ENCODE assay signal across 21 mouse cellular contexts in the genomic region with DNA sequence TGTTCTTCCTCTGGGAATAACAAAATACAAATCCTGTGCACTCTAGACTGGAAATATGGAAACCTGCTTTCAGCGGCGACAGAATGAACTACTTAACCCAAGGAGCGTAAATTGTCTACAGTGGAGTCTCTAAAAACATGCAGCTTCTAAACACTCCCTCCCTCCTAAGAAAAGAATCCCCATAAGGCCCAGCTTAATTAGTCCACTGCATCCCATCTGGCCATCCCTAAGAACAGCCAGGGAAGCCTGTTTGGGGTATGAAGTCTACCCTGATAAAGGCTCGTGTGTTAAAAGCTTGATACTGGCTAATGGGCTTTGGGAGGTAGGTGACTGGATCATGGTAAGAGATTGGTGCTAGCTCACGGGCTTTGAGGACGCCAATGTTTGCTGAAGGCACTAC. TPM values are rescaled to one million over a fixed set of nuclear protein-coding genes. Genes with fewer than 3 reads are reported as not detected.
DNase-seq lines count a peak whose midpoint lies in the region; ATAC-seq lines count a peak whose summit lies in the region.
"Had no signal": no experiment of that assay in that cellular context is flagged by ENCODE, and none has a peak within 500 bp of the region (broad histone marks: within the 10 kb centered on the region; RNA-seq: fewer than 3 reads in every experiment).

No protein-coding gene starts in this region.

- 83% methylated on average over 6 of the region's 6 CpGs for WGBS in hindbrain, embryonic 11.5 days
- WGBS in hindbrain, embryonic 16.5 days = 35% methylated on average over 6 of the region's 6 CpGs
- WGBS in forebrain, embryonic 10.5 days = 77% methylated on average over 6 of the region's 6 CpGs
- 21% methylated on average over 6 of the region's 6 CpGs for WGBS in forebrain, embryonic 16.5 days
- 36% methylated on average over 6 of the region's 6 CpGs for WGBS in neural tube, embryonic 14.5 days

- no peak overlapping the region for H3K4me3 ChIP-seq in hindbrain, embryonic 11.5 days (ENCODE audit: low read depth, low read length)
- H3K4me3 ChIP-seq in hindbrain, embryonic 16.5 days (ENCODE audit: low read length) = no peak overlapping the region
- no peak overlapping the region for H3K4me3 ChIP-seq in forebrain, embryonic 10.5 days
- H3K4me3 ChIP-seq in forebrain, embryonic 16.5 days (replicated peaks; ENCODE audit: low read length) = no peak overlapping the region
- H3K4me3 ChIP-seq in neural tube, embryonic 14.5 days (ENCODE audit: low read depth, low read length) = no peak overlapping the region
- H3K4me3 ChIP-seq: intestine, embryonic 15.5 days; limb, embryonic 12.5 days; liver, embryonic 12.5 days; megakaryocyte, embryonic 14.5 days had no signal

- H3K36me3 ChIP-seq in hindbrain, embryonic 11.5 days (ENCODE audit: control insufficient read depth, insufficient read depth, low read length) = no peaks in the 10 kb centered on the region
- no peaks in the 10 kb centered on the region for H3K36me3 ChIP-seq in hindbrain, embryonic 16.5 days (ENCODE audit: control insufficient read depth, insufficient read depth, low read length)
- H3K36me3 ChIP-seq in forebrain, embryonic 10.5 days (replicated peaks) = 0 out of 2 replicates have a peak, but pooled peaks cover 2% of the 10 kb centered on the region
- no peaks in the 10 kb centered on the region for H3K36me3 ChIP-seq in forebrain, embryonic 16.5 days (ENCODE audit: control insufficient read depth, insufficient read depth)
- no peaks in the 10 kb centered on the region for H3K36me3 ChIP-seq in neural tube, embryonic 14.5 days (ENCODE audit: control insufficient read depth, insufficient read depth, low read length)
- H3K36me3 ChIP-seq: intestine, embryonic 15.5 days; limb, embryonic 12.5 days; liver, embryonic 12.5 days had no signal

- DNase-seq in hindbrain, embryonic 11.5 days (ENCODE audit: low spot score) = no peak
- no peak for DNase-seq in forebrain, embryonic 10.5 days (ENCODE audit: extremely low spot score, low spot score)
- no peak for DNase-seq in adrenal gland, postnatal 25 days
- DNase-seq in frontal cortex, postnatal 25 days (ENCODE audit: low spot score in 2 of 2) = no peak
- DNase-seq in urinary bladder, adult 18-20 months (ENCODE audit: low spot score in 2 of 2) = no peak
- DNase-seq: adrenal gland, postnatal 36 days; cerebellum, adult 18-20 months; cerebellum, postnatal 36 days; heart, postnatal 4 days; kidney, adult 9 months; kidney, postnatal 4 days; lung, adult 2 months; thymus, postnatal 4 days had no signal

- H3K4me1 ChIP-seq in hindbrain, embryonic 11.5 days (replicated peaks; ENCODE audit: control insufficient read depth, insufficient read depth, low read length) = peaks cover 20% of the 10 kb centered on the region
- peaks cover 29% of the 10 kb centered on the region for H3K4me1 ChIP-seq in hindbrain, embryonic 16.5 days (ENCODE audit: control insufficient read depth, insufficient read depth, low read depth, low read length)
- H3K4me1 ChIP-seq in forebrain, embryonic 10.5 days = peaks cover 98% of the 10 kb centered on the region
- H3K4me1 ChIP-seq in forebrain, embryonic 16.5 days (replicated peaks; ENCODE audit: control insufficient read depth, insufficient read depth, low read length) = peaks cover 90% of the 10 kb centered on the region
- peaks cover 39% of the 10 kb centered on the region for H3K4me1 ChIP-seq in neural tube, embryonic 14.5 days (ENCODE audit: control insufficient read depth, insufficient read depth, low read length)

- peak overlapping the region; percentile 2 for H3K27ac ChIP-seq in hindbrain, embryonic 11.5 days (ENCODE audit: low read depth, low read length)
- H3K27ac ChIP-seq in hindbrain, embryonic 16.5 days (ENCODE audit: low read depth, low read length) = no peak overlapping the region
- H3K27ac ChIP-seq in forebrain, embryonic 10.5 days = peak overlapping the region; percentile 56
- H3K27ac ChIP-seq in forebrain, embryonic 16.5 days (ENCODE audit: low read length) = peak overlapping the region; percentile 92
- 0 out of 2 replicates have a peak overlapping the region, but pooled peaks have one; percentile 7 for H3K27ac ChIP-seq in neural tube, embryonic 14.5 days (ENCODE audit: low read depth, low read length)
- H3K27ac ChIP-seq: intestine, embryonic 15.5 days; limb, embryonic 12.5 days; liver, embryonic 12.5 days had no signal

- no peaks in the 10 kb centered on the region for H3K27me3 ChIP-seq in hindbrain, embryonic 11.5 days (ENCODE audit: control insufficient read depth, insufficient read depth, low read length)
- no peaks in the 10 kb centered on the region for H3K27me3 ChIP-seq in hindbrain, embryonic 16.5 days (replicated peaks; ENCODE audit: control insufficient read depth, insufficient read depth, low read length)
- H3K27me3 ChIP-seq in forebrain, embryonic 10.5 days (ENCODE audit: poor library complexity, severe bottlenecking) = no peaks in the 10 kb centered on the region
- no peaks in the 10 kb centered on the region for H3K27me3 ChIP-seq in forebrain, embryonic 16.5 days (replicated peaks; ENCODE audit: control insufficient read depth, insufficient read depth, low read length)
- no peaks in the 10 kb centered on the region for H3K27me3 ChIP-seq in neural tube, embryonic 14.5 days (ENCODE audit: control insufficient read depth, insufficient read depth, low read length)
- H3K27me3 ChIP-seq: intestine, embryonic 15.5 days; limb, embryonic 12.5 days; liver, embryonic 12.5 days; megakaryocyte, embryonic 14.5 days had no signal

- ATAC-seq in hindbrain, embryonic 11.5 days (ENCODE audit: low FRiP score) = no peak
- no peak for ATAC-seq in hindbrain, embryonic 16.5 days
- ATAC-seq in forebrain, embryonic 16.5 days = no peak
- ATAC-seq in neural tube, embryonic 14.5 days (ENCODE audit: low read depth) = peak; percentile 22; the same call in 1 of the 2 replicates
- ATAC-seq: intestine, embryonic 15.5 days; liver, embryonic 12.5 days had no signal

- H3K9ac ChIP-seq in hindbrain, embryonic 11.5 days (ENCODE audit: low read depth, low read length) = no peak overlapping the region
- no peak overlapping the region for H3K9ac ChIP-seq in hindbrain, embryonic 16.5 days (ENCODE audit: low read depth, low read length)
- H3K9ac ChIP-seq in forebrain, embryonic 16.5 days (replicated peaks; ENCODE audit: low read depth, low read length) = no peak overlapping the region
- no peak overlapping the region for H3K9ac ChIP-seq in neural tube, embryonic 14.5 days (replicated peaks; ENCODE audit: low read depth, low read length)
- H3K9ac ChIP-seq: intestine, embryonic 15.5 days; limb, embryonic 12.5 days; liver, embryonic 12.5 days had no signal

- H3K4me2 ChIP-seq in hindbrain, embryonic 11.5 days (replicated peaks; ENCODE audit: low read depth, low read length) = no peak overlapping the region
- H3K4me2 ChIP-seq in hindbrain, embryonic 16.5 days (ENCODE audit: low read length) = no peak overlapping the region
- no peak overlapping the region for H3K4me2 ChIP-seq in forebrain, embryonic 16.5 days (ENCODE audit: low read length)
- no peak overlapping the region for H3K4me2 ChIP-seq in neural tube, embryonic 14.5 days (ENCODE audit: low read depth, low read length)
- H3K4me2 ChIP-seq: intestine, embryonic 15.5 days; limb, embryonic 12.5 days; liver, embryonic 12.5 days had no signal

- no peaks in the 10 kb centered on the region for H3K9me3 ChIP-seq in hindbrain, embryonic 11.5 days (ENCODE audit: control insufficient read depth, low read length)
- no peaks in the 10 kb centered on the region for H3K9me3 ChIP-seq in hindbrain, embryonic 16.5 days (ENCODE audit: control insufficient read depth, low read length)
- no peaks in the 10 kb centered on the region for H3K9me3 ChIP-seq in forebrain, embryonic 10.5 days
- H3K9me3 ChIP-seq in forebrain, embryonic 16.5 days (ENCODE audit: control insufficient read depth, low read length) = no peaks in the 10 kb centered on the region
- H3K9me3 ChIP-seq in neural tube, embryonic 14.5 days (ENCODE audit: control insufficient read depth, low read length) = no peaks in the 10 kb centered on the region
- H3K9me3 ChIP-seq: G1E; intestine, embryonic 15.5 days; limb, embryonic 12.5 days; liver, embryonic 12.5 days; megakaryocyte, embryonic 14.5 days had no signal

RNA-seq across cellular contexts. Expression of gene Tmem131l, which starts 54.5 kb away (rescaled TPM):
- 75.8 and 89.0 TPM in 2 replicates for polyA plus RNA-seq in hindbrain, embryonic 11.5 days (2014; fragmentation: Nextera tagmentation; extraction: Ambion mirVana)
- polyA plus RNA-seq in hindbrain, embryonic 16.5 days (2015; fragmentation: Nextera tagmentation; extraction: Ambion mirVana) = 34.6 and 45.2 TPM in 2 replicates
- polyA plus RNA-seq in forebrain, embryonic 10.5 days (2016; fragmentation: Nextera tagmentation; extraction: Ambion mirVana) = 64.6 and 74.8 TPM in 2 replicates
- 129 and 134 TPM in 2 replicates for polyA plus RNA-seq in forebrain, embryonic 16.5 days (2015; fragmentation: Nextera tagmentation; extraction: Ambion mirVana)
- 63.6 and 71.4 TPM in 2 replicates for polyA plus RNA-seq in neural tube, embryonic 14.5 days (2014; fragmentation: Nextera tagmentation; extraction: Ambion mirVana)
- total RNA-seq in adrenal gland, postnatal 25 days (2021) = 48.2 and 56.9 TPM in 2 replicates
